Mouse (Mus musculus): ENCODE data around the gene Mrpl1. TPM values are rescaled to one million over a fixed set of nuclear protein-coding genes. Genes with fewer than 3 reads are reported as not detected.

The Mrpl1 gene
- polyA plus RNA-seq, 1 experiment from 2014 or later, result 26.5 TPM

DNA sequence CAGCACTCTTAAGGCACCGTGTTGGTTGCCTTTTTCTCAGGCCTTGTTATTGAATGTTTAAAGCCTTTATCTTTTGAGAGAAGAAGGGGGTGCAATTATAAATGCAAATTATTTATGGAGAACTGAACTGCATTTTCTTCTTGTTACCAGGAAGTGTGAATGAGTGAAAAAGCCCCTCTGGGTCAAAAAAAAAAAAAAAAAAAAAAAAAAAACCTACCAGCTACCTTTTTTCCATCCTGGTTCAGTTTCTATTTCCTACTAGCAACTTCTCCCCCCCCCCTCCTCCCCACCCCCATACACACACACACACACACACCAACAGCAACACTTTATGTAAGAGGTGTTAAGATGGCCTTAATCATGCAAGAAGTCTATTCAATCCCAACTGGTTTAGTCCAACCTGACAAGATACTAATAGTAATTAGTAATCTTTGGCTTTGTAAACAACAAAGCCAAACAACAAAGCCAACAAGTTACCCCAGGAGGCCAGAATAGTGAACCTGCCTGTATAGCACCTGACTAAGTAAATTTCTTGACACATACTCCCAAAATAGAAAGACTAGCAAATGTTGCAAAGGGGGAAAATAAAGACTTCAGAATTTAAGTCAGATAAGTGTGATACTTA is 45.8 kb upstream of the Mrpl1 start:
- WGBS, result 0% methylated on average over 1 of the region's 1 CpGs
- Histone ChIP-seq H3K36me3 (ENCODE audit: insufficient read depth, low read length) (no peaks in the 10 kb centered on the region), H3K4me2 (ENCODE audit: low read length) (peak overlapping the region; percentile 79), H3K4me3 (replicated peaks; ENCODE audit: low read depth, low read length) (peak overlapping the region; percentile 100), H3K27ac (peak overlapping the region; percentile 99), H3K9ac (ENCODE audit: low read depth, low read length) (peak overlapping the region; percentile 99), H3K27me3 (ENCODE audit: insufficient read depth, low read length) (no peaks in the 10 kb centered on the region), H3K4me1 (replicated peaks; ENCODE audit: insufficient read depth, low read length) (peaks cover 9% of the 10 kb centered on the region), H3K9me3 (replicated peaks; ENCODE audit: low read length) (no peaks in the 10 kb centered on the region)
- no peak for ATAC-seq (replicated peaks; ENCODE audit: low FRiP score, low read depth)
- no peak for TF ChIP-seq CTCF (IDR thresholded peaks at IDR 0.05; ENCODE audit: low read depth)
- peak; percentile 11 for DNase-seq (ENCODE audit: low spot score)

GRCm38 (mm10) chr5:96164021-96164411 is 45.3 kb upstream of the Mrpl1 start, which contains the start of gene Cnot6l:
Cnot6l (minus strand) TSS chr5:96164171.
- H3K4me1 ChIP-seq (replicated peaks; ENCODE audit: insufficient read depth, low read length), result peaks cover 9% of the 10 kb centered on the region
- ATAC-seq (replicated peaks; ENCODE audit: low FRiP score, low read depth) (no peak), DNase-seq (ENCODE audit: low spot score) (peak; percentile 80)
- H3K9ac ChIP-seq (ENCODE audit: low read depth, low read length), result peak within 1 kb of the TSS; percentile 99
- peak within 1 kb of the TSS; percentile 100 for H3K4me3 ChIP-seq (replicated peaks; ENCODE audit: low read depth, low read length)
- H3K36me3 ChIP-seq (ENCODE audit: insufficient read depth, low read length), result no peaks in the 10 kb centered on the region
- peak within 1 kb of the TSS; percentile 79 for H3K4me2 ChIP-seq (ENCODE audit: low read length)
- peak within 1 kb of the TSS; percentile 99 for H3K27ac ChIP-seq
- H3K27me3 ChIP-seq (ENCODE audit: insufficient read depth, low read length), result no peaks in the 10 kb centered on the region
- no peak for TF ChIP-seq CTCF (IDR thresholded peaks at IDR 0.05; ENCODE audit: low read depth)
- 18% methylated on average over 5 of the region's 5 CpGs for WGBS
- no peaks in the 10 kb centered on the region for H3K9me3 ChIP-seq (replicated peaks; ENCODE audit: low read length)

GRCm38 (mm10) chr5:96166761-96167160 is 42.5 kb upstream of the Mrpl1 start:
- Histone ChIP-seq H3K4me3 (replicated peaks; ENCODE audit: low read depth, low read length) (no peak overlapping the region), H3K9ac (ENCODE audit: low read depth, low read length) (no peak overlapping the region), H3K36me3 (ENCODE audit: insufficient read depth, low read length) (no peaks in the 10 kb centered on the region), H3K27me3 (ENCODE audit: insufficient read depth, low read length) (no peaks in the 10 kb centered on the region), H3K4me1 (replicated peaks; ENCODE audit: insufficient read depth, low read length) (peaks cover 6% of the 10 kb centered on the region), H3K9me3 (replicated peaks; ENCODE audit: low read length) (no peaks in the 10 kb centered on the region), H3K27ac (no peak overlapping the region), H3K4me2 (ENCODE audit: low read length) (no peak overlapping the region)
- DNase-seq (ENCODE audit: low spot score), result no peak
- TF ChIP-seq CTCF (IDR thresholded peaks at IDR 0.05; ENCODE audit: low read depth), result no peak
- 84% methylated on average over 2 of the region's 2 CpGs for WGBS
- ATAC-seq (replicated peaks; ENCODE audit: low FRiP score, low read depth), result no peak

- Histone ChIP-seq H3K27me3 (ENCODE audit: insufficient read depth, low read length) (no peaks in the 10 kb centered on the region), H3K4me1 (replicated peaks; ENCODE audit: insufficient read depth, low read length) (no peaks in the 10 kb centered on the region), H3K36me3 (ENCODE audit: insufficient read depth, low read length) (no peaks in the 10 kb centered on the region), H3K9ac (ENCODE audit: low read depth, low read length) (no peak overlapping the region), H3K4me3 (replicated peaks; ENCODE audit: low read depth, low read length) (no peak overlapping the region), H3K27ac (no peak overlapping the region), H3K4me2 (ENCODE audit: low read length) (no peak overlapping the region), H3K9me3 (replicated peaks; ENCODE audit: low read length) (no peaks in the 10 kb centered on the region)
- ATAC-seq (replicated peaks; ENCODE audit: low FRiP score, low read depth) (no peak), DNase-seq (ENCODE audit: low spot score) (no peak)
- no peak for TF ChIP-seq CTCF (IDR thresholded peaks at IDR 0.05; ENCODE audit: low read depth)
- WGBS, result 74% methylated on average over 3 of the region's 3 CpGs
Measured at GRCm38 (mm10) chr5:96170443-96170842, 38.9 kb upstream of the Mrpl1 start.

DNA sequence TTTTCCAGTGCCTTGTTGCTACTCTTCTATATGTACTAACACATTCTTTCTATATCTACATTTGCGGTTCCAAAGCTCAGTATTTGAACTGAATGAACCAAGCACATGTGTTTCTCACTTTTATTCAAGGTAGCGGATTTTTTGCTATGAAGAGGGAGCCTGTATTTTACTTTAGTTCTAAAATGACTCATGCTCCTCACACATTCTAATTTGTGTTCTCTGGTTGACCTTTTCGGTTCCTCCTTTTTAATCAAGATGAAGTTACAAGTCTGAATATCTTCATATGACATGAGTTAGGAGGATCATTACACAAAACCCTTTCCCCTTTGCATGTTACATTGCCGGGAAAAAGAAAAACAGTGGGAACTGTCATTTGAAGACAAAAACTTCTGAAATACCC is 37.5 kb upstream of the Mrpl1 start:
- no peak for TF ChIP-seq CTCF (IDR thresholded peaks at IDR 0.05; ENCODE audit: low read depth)
- Histone ChIP-seq H3K9ac (ENCODE audit: low read depth, low read length) (no peak overlapping the region), H3K4me1 (replicated peaks; ENCODE audit: insufficient read depth, low read length) (no peaks in the 10 kb centered on the region), H3K27me3 (ENCODE audit: insufficient read depth, low read length) (no peaks in the 10 kb centered on the region), H3K27ac (no peak overlapping the region), H3K36me3 (ENCODE audit: insufficient read depth, low read length) (no peaks in the 10 kb centered on the region), H3K4me2 (ENCODE audit: low read length) (no peak overlapping the region), H3K4me3 (replicated peaks; ENCODE audit: low read depth, low read length) (no peak overlapping the region), H3K9me3 (replicated peaks; ENCODE audit: low read length) (no peaks in the 10 kb centered on the region)
- WGBS, result 85% methylated on average over 4 of the region's 4 CpGs
- no peak for ATAC-seq (replicated peaks; ENCODE audit: low FRiP score, low read depth)
- DNase-seq (ENCODE audit: low spot score), result no peak

GRCm38 (mm10) chr5:96176121-96176520 is 33.2 kb upstream of the Mrpl1 start:
- H3K4me1 ChIP-seq (replicated peaks; ENCODE audit: insufficient read depth, low read length), result no peaks in the 10 kb centered on the region
- TF ChIP-seq CTCF (IDR thresholded peaks at IDR 0.05; ENCODE audit: low read depth), result no peak
- no peaks in the 10 kb centered on the region for H3K36me3 ChIP-seq (ENCODE audit: insufficient read depth, low read length)
- H3K4me3 ChIP-seq (replicated peaks; ENCODE audit: low read depth, low read length), result no peak overlapping the region; the same call in 1 of the 2 replicates
- H3K9me3 ChIP-seq (replicated peaks; ENCODE audit: low read length), result no peaks in the 10 kb centered on the region
- H3K9ac ChIP-seq (ENCODE audit: low read depth, low read length), result no peak overlapping the region
- no peaks in the 10 kb centered on the region for H3K27me3 ChIP-seq (ENCODE audit: insufficient read depth, low read length)
- ATAC-seq (replicated peaks; ENCODE audit: low FRiP score, low read depth) (no peak), DNase-seq (ENCODE audit: low spot score) (no peak)
- H3K4me2 ChIP-seq (ENCODE audit: low read length), result peak overlapping the region; percentile 43
- 29% methylated on average over 9 of the region's 9 CpGs for WGBS
- no peak overlapping the region for H3K27ac ChIP-seq
